Mouse (Mus musculus) hindbrain, embryonic 11.5 days (tissue): ENCODE data around the gene Inhbe. TPM values are rescaled to one million over a fixed set of nuclear protein-coding genes. Genes with fewer than 3 reads are reported as not detected.

Experiments used
- ATAC-seq: fragments of 200-750 bp; cut with Nextera tagmentation; 2 replicates; pipeline ENCODE4 v1.8.0; 2017; ENCODE audit warnings: mild to moderate bottlenecking, moderate TSS enrichment, moderate library complexity; ENCODE audit not compliant: low FRiP score
- DNase-seq: peaks from one replicate; pipeline ENCODE4 v3.0.0-alpha.2; 2015; ENCODE audit warnings: low spot score
- H3K27ac ChIP-seq: fragments of 300-500 bp; sonication (generic); 2 replicates; pipeline ENCODE4 v1.5.1; 2014; ENCODE audit warnings: mild to moderate bottlenecking, low read depth, low read length
- H3K27me3 ChIP-seq: fragments of 300-500 bp; sonication (generic); 2 replicates; pipeline ENCODE4 v1.6.1; 2014; ENCODE audit warnings: mild to moderate bottlenecking, low read length, moderate library complexity, mixed read lengths; ENCODE audit not compliant: control insufficient read depth, insufficient read depth
- H3K36me3 ChIP-seq: fragments of 300-500 bp; sonication (generic); 2 replicates; pipeline ENCODE4 v1.6.1; 2014; ENCODE audit warnings: mild to moderate bottlenecking, low read length, moderate library complexity, mixed read lengths; ENCODE audit not compliant: control insufficient read depth, insufficient read depth
- H3K4me1 ChIP-seq: fragments of 300-500 bp; sonication (generic); replicated peaks from 2 replicates; pipeline ENCODE4 v1.6.1; 2014; ENCODE audit warnings: low read length, mixed read lengths; ENCODE audit not compliant: control insufficient read depth, insufficient read depth
- H3K4me2 ChIP-seq: fragments of 300-500 bp; sonication (generic); replicated peaks from 2 replicates; pipeline ENCODE4 v1.6.1; 2014; ENCODE audit warnings: mild to moderate bottlenecking, low read depth, low read length
- H3K4me3 ChIP-seq: fragments of 300-500 bp; sonication (generic); 2 replicates; pipeline ENCODE4 v1.5.1; 2014; ENCODE audit warnings: low read depth, low read length
- H3K9ac ChIP-seq: fragments of 300-500 bp; sonication (generic); 2 replicates; pipeline ENCODE4 v1.6.1; 2014; ENCODE audit warnings: low read depth, low read length
- H3K9me3 ChIP-seq: fragments of 300-500 bp; sonication (generic); 2 replicates; pipeline ENCODE4 v1.6.1; 2016; ENCODE audit warnings: low read length; ENCODE audit not compliant: control insufficient read depth
- WGBS: fragments of 180-500 bp; shearing (Covaris S2); extraction: QIAGEN DNeasy Blood & Tissue Kit; methylation state at CpG from one replicate; pipeline ENCODE4 v1.1.7; 2014; 5-methylcytosine and 5-hydroxymethylcytosine counted together
- polyA plus RNA-seq: library from polyadenylated mRNA; unstranded; fragments of >200 nt; fragmentation: Nextera tagmentation; extraction: Ambion mirVana; gene quantifications from 2 replicates; pipeline ENCODE4 v1.2.1, GENCODE M21; 2014

Inhbe gene
- polyA plus RNA-seq, 1 experiment from 2014 or later = 0.05 TPM

GRCm38 (mm10) chr10:127369834-127370820, 15.9 kb upstream of the Inhbe start, which contains the start of gene Inhbc:
Inhbc (minus strand) TSS chr10:127370431.
- ATAC-seq (no peak), DNase-seq (no peak)
- Histone ChIP-seq H3K4me2 (no peak within 1 kb of the TSS), H3K4me3 (no peak within 1 kb of the TSS), H3K36me3 (no peaks in the 10 kb centered on the region), H3K9ac (no peak within 1 kb of the TSS), H3K27me3 (no peaks in the 10 kb centered on the region), H3K27ac (no peak within 1 kb of the TSS), H3K9me3 (no peaks in the 10 kb centered on the region), H3K4me1 (no peaks in the 10 kb centered on the region)
- WGBS = 76% methylated on average over 22 of the region's 22 CpGs

- 56% methylated on average over 2 of the region's 2 CpGs for WGBS
- Histone ChIP-seq H3K4me3 (no peak overlapping the region), H3K36me3 (no peaks in the 10 kb centered on the region), H3K9me3 (no peaks in the 10 kb centered on the region), H3K27me3 (no peaks in the 10 kb centered on the region), H3K4me2 (no peak overlapping the region), H3K27ac (no peak overlapping the region), H3K9ac (no peak overlapping the region), H3K4me1 (no peaks in the 10 kb centered on the region)
- no peak for DNase-seq
- ATAC-seq = no peak
These were observed 14.1 kb upstream of the Inhbe start for GRCm38 (mm10) chr10:127368273-127368672.

GRCm38 (mm10) chr10:127367116-127367515, 12.9 kb upstream of the Inhbe start:
- H3K9ac ChIP-seq = no peak overlapping the region
- no peaks in the 10 kb centered on the region for H3K4me1 ChIP-seq
- no peaks in the 10 kb centered on the region for H3K36me3 ChIP-seq
- ATAC-seq (no peak), DNase-seq (no peak)
- H3K27ac ChIP-seq = no peak overlapping the region
- H3K4me2 ChIP-seq = no peak overlapping the region
- WGBS = 68% methylated on average over 5 of the region's 5 CpGs
- H3K9me3 ChIP-seq = no peaks in the 10 kb centered on the region
- H3K4me3 ChIP-seq = no peak overlapping the region
- H3K27me3 ChIP-seq = no peaks in the 10 kb centered on the region

- no peaks in the 10 kb centered on the region for H3K27me3 ChIP-seq
- WGBS = 86% methylated on average over 3 of the region's 3 CpGs
- no peak overlapping the region for H3K9ac ChIP-seq
- H3K4me1 ChIP-seq = no peaks in the 10 kb centered on the region
- no peaks in the 10 kb centered on the region for H3K9me3 ChIP-seq
- H3K27ac ChIP-seq = no peak overlapping the region
- DNase-seq (no peak), ATAC-seq (no peak)
- H3K4me3 ChIP-seq = no peak overlapping the region
- no peak overlapping the region for H3K4me2 ChIP-seq
- H3K36me3 ChIP-seq = no peaks in the 10 kb centered on the region
These were observed 6.5 kb upstream of the Inhbe start for GRCm38 (mm10) chr10:127360714-127361113.

- no peaks in the 10 kb centered on the region for H3K27me3 ChIP-seq
- H3K27ac ChIP-seq = no peak overlapping the region
- H3K4me2 ChIP-seq = no peak overlapping the region
- WGBS = 56% methylated on average over 10 of the region's 10 CpGs
- H3K4me1 ChIP-seq = no peaks in the 10 kb centered on the region
- no peaks in the 10 kb centered on the region for H3K9me3 ChIP-seq
- no peak for ATAC-seq
- H3K4me3 ChIP-seq = no peak overlapping the region
- no peak overlapping the region for H3K9ac ChIP-seq
- no peaks in the 10 kb centered on the region for H3K36me3 ChIP-seq
- no peak for DNase-seq
These were observed 1.1 kb upstream of the Inhbe start for GRCm38 (mm10) chr10:127355336-127355735.

- H3K27me3 ChIP-seq = no peaks in the 10 kb centered on the region
- WGBS = 90% methylated on average over 11 of the region's 11 CpGs
These were observed 1.4 kb downstream of the Inhbe start for GRCm38 (mm10) chr10:127352766-127353165.

GRCm38 (mm10) chr10:127352187-127352586, 2.0 kb downstream of the Inhbe start:
- H3K4me2 ChIP-seq = no peak overlapping the region

More at GRCm38 (mm10) chr10:127352766-127353165, 1.4 kb downstream of the Inhbe start:
- Histone ChIP-seq H3K4me1 (no peaks in the 10 kb centered on the region), H3K36me3 (no peaks in the 10 kb centered on the region), H3K9ac (no peak overlapping the region), H3K27ac (no peak overlapping the region), H3K4me2 (no peak overlapping the region), H3K4me3 (no peak overlapping the region), H3K9me3 (no peaks in the 10 kb centered on the region)
- DNase-seq = no peak
- no peak for ATAC-seq

GRCm38 (mm10) chr10:127351719-127352118, 2.5 kb downstream of the Inhbe start:
- Histone ChIP-seq H3K27me3 (no peaks in the 10 kb centered on the region), H3K4me2 (no peak overlapping the region), H3K9me3 (no peaks in the 10 kb centered on the region), H3K36me3 (no peaks in the 10 kb centered on the region), H3K4me1 (no peaks in the 10 kb centered on the region), H3K27ac (no peak overlapping the region), H3K9ac (no peak overlapping the region), H3K4me3 (no peak overlapping the region)
- 70% methylated on average over 8 of the region's 8 CpGs for WGBS
- no peak for ATAC-seq
- DNase-seq = no peak

More at GRCm38 (mm10) chr10:127352187-127352586, 2.0 kb downstream of the Inhbe start:
- no peak overlapping the region for H3K9ac ChIP-seq
- no peaks in the 10 kb centered on the region for H3K4me1 ChIP-seq
- WGBS = 86% methylated on average over 9 of the region's 9 CpGs
- no peak for DNase-seq
- no peaks in the 10 kb centered on the region for H3K36me3 ChIP-seq
- ATAC-seq = no peak
- H3K9me3 ChIP-seq = no peaks in the 10 kb centered on the region
- no peak overlapping the region for H3K4me3 ChIP-seq
- H3K27me3 ChIP-seq = no peaks in the 10 kb centered on the region
- no peak overlapping the region for H3K27ac ChIP-seq

- peak overlapping the region; percentile 29; the same call in 1 of the 2 replicates for H3K9ac ChIP-seq
- no peaks in the 10 kb centered on the region for H3K27me3 ChIP-seq
- no peak overlapping the region for H3K27ac ChIP-seq
- DNase-seq (no peak), ATAC-seq (no peak)
- WGBS = 84% methylated on average over 8 of the region's 8 CpGs
- no peak overlapping the region for H3K4me3 ChIP-seq
- no peaks in the 10 kb centered on the region for H3K4me1 ChIP-seq
- no peaks in the 10 kb centered on the region for H3K9me3 ChIP-seq
- no peak overlapping the region for H3K4me2 ChIP-seq
- no peaks in the 10 kb centered on the region for H3K36me3 ChIP-seq
These were observed 3.0 kb downstream of the Inhbe start for GRCm38 (mm10) chr10:127351285-127351595.
